Mouse (Mus musculus) gonadal fat pad, adult 2 months (tissue): Measurements from ENCODE around the gene Slc6a4. TPM values are rescaled to one million over a fixed set of nuclear protein-coding genes. Genes with fewer than 3 reads are reported as not detected.

Source experiments
- DNase-seq: peaks from one replicate; pipeline ENCODE4 v3.0.0-alpha.2; 2012; ENCODE audit warnings: low read depth
- polyA plus RNA-seq: library from polyadenylated mRNA; depleted of rRNA; stranded (reverse); fragments of >200 nt; gene quantifications from 2 replicates; pipeline ENCODE4 v1.2.3, GENCODE M21; 2012; rRNA removed

Slc6a4 gene
- 1.4 and 1.8 TPM in 2 replicates for polyA plus RNA-seq

- DNase-seq: no peak
Measured at GRCm38 (mm10) chr11:76997916-76998704, at the start of gene Slc6a4. Gene Slc6a4, plus strand, starts transcription at chr11:76998603.

- peak; percentile 34 for DNase-seq
Measured at GRCm38 (mm10) chr11:76953536-76953935, 44.9 kb upstream of the Slc6a4 start.

- no peak for DNase-seq
Measured at GRCm38 (mm10) chr11:76965703-76966102, 32.7 kb upstream of the Slc6a4 start.

- DNase-seq: no peak
Measured at GRCm38 (mm10) chr11:76970328-76970727, 28.1 kb upstream of the Slc6a4 start.

- no peak for DNase-seq
Measured at GRCm38 (mm10) chr11:76974680-76975319, 23.6 kb upstream of the Slc6a4 start.

GRCm38 (mm10) chr11:76981570-76982141, 16.7 kb upstream of the Slc6a4 start:
- no peak for DNase-seq

GRCm38 (mm10) chr11:76982415-76982814, 16.0 kb upstream of the Slc6a4 start:
- DNase-seq: no peak

GRCm38 (mm10) chr11:76983641-76984040, 14.8 kb upstream of the Slc6a4 start:
- no peak for DNase-seq

GRCm38 (mm10) chr11:76984173-76984572, 14.2 kb upstream of the Slc6a4 start:
- DNase-seq: no peak

- no peak for DNase-seq
Measured at GRCm38 (mm10) chr11:76990839-76991238, 7.6 kb upstream of the Slc6a4 start.

- DNase-seq: no peak
Measured at GRCm38 (mm10) chr11:76992886-76993285, 5.5 kb upstream of the Slc6a4 start.

- DNase-seq: no peak
Measured at GRCm38 (mm10) chr11:76995966-76996672, 2.3 kb upstream of the Slc6a4 start.

GRCm38 (mm10) chr11:76997305-76997704, 1.1 kb upstream of the Slc6a4 start:
- no peak for DNase-seq

- DNase-seq: no peak
Measured at GRCm38 (mm10) chr11:76998705-76999226, 363 bp downstream of the Slc6a4 start.

- DNase-seq: no peak
Measured at GRCm38 (mm10) chr11:77000741-77001140, 2.3 kb downstream of the Slc6a4 start.

GRCm38 (mm10) chr11:77002361-77002760, 4.0 kb downstream of the Slc6a4 start:
- no peak for DNase-seq

GRCm38 (mm10) chr11:77005881-77006280, 7.5 kb downstream of the Slc6a4 start:
- no peak for DNase-seq

- no peak for DNase-seq
Measured at GRCm38 (mm10) chr11:77006616-77007015, 8.2 kb downstream of the Slc6a4 start.

GRCm38 (mm10) chr11:77009069-77010025, 10.9 kb downstream of the Slc6a4 start:
- no peak for DNase-seq

GRCm38 (mm10) chr11:77010762-77011475, 12.5 kb downstream of the Slc6a4 start:
- no peak for DNase-seq
